Mouse (Mus musculus) CD4-positive, CD25-positive, alpha-beta regulatory T cell (primary cell): ENCODE data around the gene Fgd2. TPM values are rescaled to one million over a fixed set of nuclear protein-coding genes. Genes with fewer than 3 reads are reported as not detected.

ENCODE experiments used
- polyA plus RNA-seq: library from polyadenylated mRNA; unstranded; fragments of 100-300 nt; shearing (Covaris generic); gene quantifications from one replicate; pipeline ENCODE4 v1.2.1, GENCODE M21; 2017

The Fgd2 gene
- polyA plus RNA-seq = 1.8 TPM

DNA sequence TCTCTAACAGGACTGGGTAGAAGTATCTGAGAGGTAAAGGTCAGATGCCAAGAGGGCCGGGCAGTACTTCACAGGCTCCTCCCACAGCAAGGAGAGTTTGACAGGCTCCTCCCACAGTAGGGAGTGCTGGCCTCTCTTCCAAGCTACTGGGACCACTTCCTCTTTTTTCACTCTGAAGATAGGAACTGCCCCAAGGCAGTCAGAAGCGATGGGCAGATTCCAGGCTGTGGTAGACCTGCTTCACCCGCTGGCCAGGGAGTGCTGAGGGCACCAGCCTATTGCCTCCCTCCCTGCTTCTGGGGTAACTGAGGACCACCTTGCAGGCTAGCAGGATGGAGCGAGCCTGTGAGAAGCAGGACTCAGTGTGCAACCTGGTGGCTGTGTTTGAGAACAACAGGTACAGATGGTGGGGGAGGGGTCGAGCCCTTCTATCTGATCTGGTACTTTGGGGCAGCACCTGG, at the start of gene Fgd2:
Fgd2 (plus strand) TSS at position 154 of the 461 bp plus-strand sequence.

DNA sequence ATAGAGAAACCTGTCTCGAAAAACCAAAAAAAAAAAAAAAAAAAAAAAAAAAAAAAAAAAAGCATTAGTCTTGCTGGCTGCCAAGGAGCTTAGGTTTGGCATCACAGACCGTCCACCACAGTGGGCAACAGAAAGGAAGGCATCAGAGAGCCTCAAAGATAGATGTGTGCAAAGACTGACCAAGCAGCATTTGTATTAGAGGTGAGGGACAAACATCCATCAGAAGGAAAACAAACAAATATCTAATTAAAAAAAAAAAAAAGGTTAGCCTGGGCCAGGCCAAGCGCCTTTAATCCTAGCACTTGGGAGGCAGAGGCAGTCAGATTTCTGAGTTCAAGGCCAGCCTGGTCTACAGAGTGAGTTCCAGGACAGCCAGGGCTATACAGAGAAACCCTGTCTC, 43.3 kb upstream of the Fgd2 start, which contains the start of gene Pi16:
Pi16 (plus strand) TSS at position 301 of the 400 bp plus-strand sequence.

DNA sequence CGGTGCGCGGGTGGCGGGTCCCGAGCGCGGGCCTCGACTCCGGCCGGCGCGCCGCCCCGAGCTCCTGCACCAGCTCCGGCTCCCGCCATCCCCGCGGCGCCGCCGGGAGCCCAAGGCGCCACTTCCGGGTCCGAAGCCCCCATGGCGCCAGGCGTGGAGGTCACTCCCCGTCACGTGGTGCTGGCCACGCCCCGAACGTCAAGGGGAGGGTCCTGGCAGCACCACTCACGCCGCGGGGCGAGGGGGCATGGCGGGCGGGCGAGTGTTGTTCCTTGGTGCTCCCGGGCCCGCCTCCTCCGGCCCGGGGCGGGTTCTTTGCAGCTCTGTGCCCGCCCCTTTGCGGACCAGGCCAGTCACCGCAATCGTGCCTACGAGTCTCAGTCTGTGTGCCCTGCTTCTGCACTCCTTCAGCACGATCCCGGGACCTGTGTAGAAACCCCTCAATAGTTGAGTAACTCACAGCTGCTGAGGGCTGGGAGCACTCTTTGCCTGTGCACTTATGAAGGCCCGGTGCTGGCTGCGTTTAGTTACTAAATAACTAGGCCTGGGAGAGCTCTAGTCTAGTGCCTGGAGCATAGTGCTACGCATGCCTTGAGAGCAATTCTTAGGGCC, 13.0 kb upstream of the Fgd2 start, which contains the start of gene Mtch1:
Mtch1 (minus strand) TSS at position 290 of the 612 bp plus-strand sequence.

Other genes with a start within 250 kb of the Fgd2 start
- 0.14 TPM for gene Rab44, start 246.8 kb upstream of the Fgd2 start, polyA plus RNA-seq
- gene Cpne5, start 122.7 kb upstream of the Fgd2 start, polyA plus RNA-seq = 1.8 TPM
- gene Ppil1, start 96.7 kb upstream of the Fgd2 start, polyA plus RNA-seq = 73.6 TPM
- 132 TPM for gene BC004004, start 92.1 kb upstream of the Fgd2 start, polyA plus RNA-seq
- gene Pi16, start 43.2 kb upstream of the Fgd2 start, polyA plus RNA-seq = 0.23 TPM
- gene Mtch1, start 13.0 kb upstream of the Fgd2 start, polyA plus RNA-seq = 118 TPM
- 95.5 TPM for gene Pim1, start 129.8 kb downstream of the Fgd2 start, polyA plus RNA-seq
- gene Gm17657, start 188.7 kb downstream of the Fgd2 start, polyA plus RNA-seq = 0.12 TPM
- gene Tbc1d22b, start 188.9 kb downstream of the Fgd2 start, polyA plus RNA-seq = 38.6 TPM
- gene Tmem217, start 191.5 kb downstream of the Fgd2 start, polyA plus RNA-seq = 4.2 TPM